Mouse (Mus musculus) liver, adult 2 months (tissue): ENCODE data around the gene Cxcr5.
A peak's percentile ranks its signal among the peaks of the same experiment; 100 is the strongest.

Source experiments
- CTCF ChIP-seq: fragments of 200-500 bp; IDR thresholded peaks from 2 replicates; pipeline ENCODE4 v1.5.1; 2011; ENCODE audit warnings: low read depth, low read length, control low read depth
- POLR2A ChIP-seq: fragments of 200-500 bp; IDR thresholded peaks from 2 replicates; pipeline ENCODE4 v1.6.1; 2011; ENCODE audit warnings: low read length, control low read depth; ENCODE audit not compliant: insufficient read depth; ENCODE audit errors: extremely low read depth

DNA sequence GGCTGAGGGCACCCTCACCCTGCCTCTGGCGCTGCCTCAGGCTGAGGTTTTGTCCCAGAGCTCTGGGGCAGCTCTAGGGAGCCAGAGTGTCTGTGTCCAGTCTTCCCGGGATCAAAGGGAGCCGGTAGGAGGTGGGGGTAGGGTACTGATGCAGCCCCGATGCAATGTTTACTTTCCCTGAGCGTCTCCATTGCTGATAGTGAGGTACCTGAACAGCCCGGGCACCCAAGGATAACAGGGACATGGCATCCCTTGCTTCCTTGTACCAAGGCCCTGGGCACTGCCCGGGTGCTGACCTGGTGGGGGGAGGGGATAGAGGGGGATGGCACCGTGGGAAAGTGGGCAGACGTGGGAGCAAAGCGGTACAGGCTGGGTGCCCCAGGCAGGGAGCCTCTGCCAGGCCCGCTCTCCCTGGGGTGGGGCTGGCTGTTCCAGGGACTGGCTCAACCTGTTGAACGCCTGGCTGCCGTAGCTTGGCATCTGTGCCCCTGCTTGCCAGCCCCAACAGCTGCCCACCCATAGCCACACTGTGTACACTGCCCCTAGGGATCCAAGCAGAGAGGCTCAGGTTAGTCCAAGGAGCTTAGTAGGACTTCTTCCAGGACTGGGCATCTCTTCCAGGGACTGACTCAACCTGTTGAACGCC, 76.0 kb downstream of the Cxcr5 start:
- TF ChIP-seq POLR2A (peak; percentile 40; the same call in 1 of the 2 replicates), CTCF (no peak)
